Mouse (Mus musculus): ENCODE data around the gene Nolc1. TPM values are rescaled to one million over a fixed set of nuclear protein-coding genes. Genes with fewer than 3 reads are reported as not detected.

The Nolc1 gene
- 116 and 130 TPM in 2 replicates for total RNA-seq (2014; fragmentation: Nextera tagmentation)
- total RNA-seq (2017): 121 and 153 TPM in 2 replicates
- polyA plus RNA-seq (2012): 145 and 147 TPM in 2 replicates

- Histone ChIP-seq H3K4me3 (ENCODE audit: low read depth, low read length) (peak within 1 kb of the TSS; percentile 91), H3K36me3 (replicated peaks) (peaks cover 77% of the 10 kb centered on the region), H3K27me3 (ENCODE audit: insufficient read depth, low read length) (no peaks in the 10 kb centered on the region), H3K4me1 (ENCODE audit: insufficient read depth, low read depth, low read length) (peaks cover 48% of the 10 kb centered on the region), H3K9me3 (replicated peaks) (no peaks in the 10 kb centered on the region)
- peak; percentile 72; the same call in 1 of the 2 replicates for TF ChIP-seq POLR2AphosphoS5 (IDR thresholded peaks at IDR 0.05; ENCODE audit: insufficient replicate concordance, low read depth, low read length)
- no peak for TF ChIP-seq TAL1 (conservative IDR thresholded peaks at IDR 0.05; ENCODE audit: low read depth, low read length)
- DNase-seq (ENCODE audit: low spot score): peak; percentile 92
- peak; percentile 91 for ATAC-seq (ENCODE audit: extremely low read depth, insufficient number of reproducible peaks, low FRiP score, poor library complexity, severe bottlenecking)
Measured at GRCm38 (mm10) chr19:46075616-46076607, at the start of gene Nolc1. Gene Nolc1, plus strand, starts transcription at chr19:46075863.

GRCm38 (mm10) chr19:46026567-46026966 is 49.1 kb upstream of the Nolc1 start:
- peaks cover 19% of the 10 kb centered on the region for H3K4me1 ChIP-seq (ENCODE audit: insufficient read depth, low read depth, low read length)
- no peak overlapping the region for H3K4me3 ChIP-seq (ENCODE audit: low read depth, low read length)
- DNase-seq (ENCODE audit: low spot score) (no peak), ATAC-seq (ENCODE audit: extremely low read depth, insufficient number of reproducible peaks, low FRiP score, poor library complexity, severe bottlenecking) (no peak)
- no peak for TF ChIP-seq CTCF (IDR thresholded peaks at IDR 0.05; ENCODE audit: low read depth, low read length)
- no peak for TF ChIP-seq GATA2 (IDR thresholded peaks at IDR 0.05; ENCODE audit: borderline replicate concordance, low read depth, low read length)
- TF ChIP-seq TAL1 (conservative IDR thresholded peaks at IDR 0.05; ENCODE audit: low read depth, low read length): no peak
- no peak for TF ChIP-seq POLR2AphosphoS5 (IDR thresholded peaks at IDR 0.05; ENCODE audit: insufficient replicate concordance, low read depth, low read length)
- no peak for TF ChIP-seq GATA1 (IDR thresholded peaks at IDR 0.05; ENCODE audit: borderline replicate concordance, low read length)
- peaks cover 6% of the 10 kb centered on the region for H3K9me3 ChIP-seq (replicated peaks)
- peaks cover 11% of the 10 kb centered on the region for H3K27me3 ChIP-seq (ENCODE audit: insufficient read depth, low read length)
- peaks cover 21% of the 10 kb centered on the region for H3K36me3 ChIP-seq (replicated peaks)

DNA sequence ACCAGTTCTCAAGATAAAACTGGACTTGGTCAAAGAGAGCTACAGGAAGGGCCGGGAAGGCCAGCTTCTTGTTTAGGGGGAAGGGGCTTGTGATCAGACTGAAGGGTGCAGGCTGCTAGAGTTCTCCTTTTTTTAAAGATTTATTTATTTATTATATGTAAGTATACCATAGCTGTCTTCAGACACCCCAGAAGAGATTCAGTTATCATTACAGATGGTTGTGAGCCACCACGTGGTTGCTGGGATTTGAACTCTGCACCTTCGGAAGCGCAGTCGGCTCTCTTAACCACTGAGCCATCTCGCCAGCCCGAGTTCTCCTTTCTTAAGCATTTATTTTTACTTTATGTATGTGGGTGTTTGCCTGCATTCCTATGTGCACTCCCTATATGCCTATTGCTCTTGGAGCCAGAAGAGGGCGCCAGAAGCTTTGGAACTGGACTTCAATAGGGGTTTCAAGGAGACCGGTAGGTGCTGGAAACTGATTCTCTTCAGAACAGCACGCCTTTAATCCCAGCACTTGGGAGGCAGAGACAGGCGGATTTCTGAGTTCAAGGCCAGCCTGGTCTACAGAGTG is 46.8 kb upstream of the Nolc1 start:
- H3K4me1 ChIP-seq (ENCODE audit: insufficient read depth, low read depth, low read length): peaks cover 38% of the 10 kb centered on the region
- H3K36me3 ChIP-seq (replicated peaks): peaks cover 44% of the 10 kb centered on the region
- peaks cover 6% of the 10 kb centered on the region for H3K9me3 ChIP-seq (replicated peaks)
- ATAC-seq (ENCODE audit: extremely low read depth, insufficient number of reproducible peaks, low FRiP score, poor library complexity, severe bottlenecking): no peak
- H3K27me3 ChIP-seq (ENCODE audit: insufficient read depth, low read length): peaks cover 11% of the 10 kb centered on the region
- DNase-seq (ENCODE audit: low spot score): no peak
- no peak overlapping the region for H3K4me3 ChIP-seq (ENCODE audit: low read depth, low read length)
- TF ChIP-seq CTCF (IDR thresholded peaks at IDR 0.05; ENCODE audit: low read depth, low read length): no peak
- no peak for TF ChIP-seq POLR2AphosphoS5 (IDR thresholded peaks at IDR 0.05; ENCODE audit: insufficient replicate concordance, low read depth, low read length)
- TF ChIP-seq TAL1 (conservative IDR thresholded peaks at IDR 0.05; ENCODE audit: low read depth, low read length): no peak
- TF ChIP-seq GATA2 (IDR thresholded peaks at IDR 0.05; ENCODE audit: borderline replicate concordance, low read depth, low read length): no peak
- TF ChIP-seq GATA1 (IDR thresholded peaks at IDR 0.05; ENCODE audit: borderline replicate concordance, low read length): no peak

DNA sequence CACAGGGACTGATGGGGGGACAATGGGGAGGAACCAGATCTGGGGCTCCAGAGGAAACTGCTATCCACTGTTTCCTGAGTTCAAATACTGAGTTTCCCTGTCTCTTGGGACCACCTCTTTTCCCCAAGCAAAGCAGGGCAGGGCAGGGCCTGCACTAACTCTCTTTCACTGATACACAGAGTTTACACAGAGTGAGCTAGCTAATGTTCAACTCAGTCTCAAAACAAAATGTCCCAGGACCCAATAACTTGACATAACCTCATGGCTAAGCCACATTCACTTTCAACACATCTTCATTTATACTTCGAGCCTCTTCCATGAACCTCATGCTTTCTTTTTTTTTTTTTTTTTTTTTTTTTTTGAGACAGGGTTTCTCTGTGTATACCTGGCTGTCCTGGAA is 46.0 kb upstream of the Nolc1 start:
- H3K4me1 ChIP-seq (ENCODE audit: insufficient read depth, low read depth, low read length): peaks cover 46% of the 10 kb centered on the region
- H3K9me3 ChIP-seq (replicated peaks): peaks cover 6% of the 10 kb centered on the region
- peaks cover 11% of the 10 kb centered on the region for H3K27me3 ChIP-seq (ENCODE audit: insufficient read depth, low read length)
- H3K36me3 ChIP-seq (replicated peaks): peaks cover 52% of the 10 kb centered on the region
- H3K4me3 ChIP-seq (ENCODE audit: low read depth, low read length): no peak overlapping the region
- TF ChIP-seq GATA1 (IDR thresholded peaks at IDR 0.05; ENCODE audit: borderline replicate concordance, low read length) (no peak), CTCF (IDR thresholded peaks at IDR 0.05; ENCODE audit: low read depth, low read length) (no peak), TAL1 (conservative IDR thresholded peaks at IDR 0.05; ENCODE audit: low read depth, low read length) (no peak), POLR2AphosphoS5 (IDR thresholded peaks at IDR 0.05; ENCODE audit: insufficient replicate concordance, low read depth, low read length) (no peak), GATA2 (IDR thresholded peaks at IDR 0.05; ENCODE audit: borderline replicate concordance, low read depth, low read length) (no peak)
- ATAC-seq (ENCODE audit: extremely low read depth, insufficient number of reproducible peaks, low FRiP score, poor library complexity, severe bottlenecking) (no peak), DNase-seq (ENCODE audit: low spot score) (no peak)

DNA sequence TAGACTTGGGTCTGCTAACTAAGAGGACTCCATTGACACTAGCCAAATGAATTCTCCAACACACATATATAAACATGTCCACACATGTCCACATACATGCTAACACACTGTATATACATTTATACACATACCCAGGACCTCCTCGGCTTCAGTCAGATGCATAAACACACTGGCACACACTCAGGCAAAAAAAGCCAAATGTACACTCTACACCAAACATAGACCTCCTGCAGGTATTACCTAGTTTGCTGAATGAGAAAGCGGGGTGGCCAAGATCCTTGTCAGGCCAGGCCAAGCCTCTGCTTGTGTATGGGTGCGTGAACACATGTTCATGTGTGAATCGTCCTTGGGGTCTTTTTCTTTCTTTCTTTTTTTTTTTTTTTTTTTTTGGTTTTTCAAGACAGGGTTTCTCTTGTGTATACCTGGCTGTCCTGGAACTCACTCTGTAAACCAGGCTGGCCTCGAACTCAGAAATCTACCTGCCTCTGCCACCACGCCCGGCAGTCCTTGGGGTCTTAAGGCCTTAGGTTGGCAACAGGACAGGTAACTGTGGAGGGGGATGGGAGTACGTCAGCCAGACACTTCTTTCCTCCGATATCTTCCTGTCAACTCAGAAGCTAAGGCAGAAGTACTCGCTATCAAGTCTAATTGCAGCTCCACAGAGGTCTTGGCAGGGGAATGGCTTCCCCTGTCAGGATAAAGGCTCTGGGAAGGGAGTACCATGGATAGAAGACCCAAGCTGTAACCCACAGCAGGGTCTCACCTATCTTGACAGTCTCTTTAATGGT is 45.3 kb upstream of the Nolc1 start:
- H3K36me3 ChIP-seq (replicated peaks): peaks cover 59% of the 10 kb centered on the region
- peaks cover 53% of the 10 kb centered on the region for H3K4me1 ChIP-seq (ENCODE audit: insufficient read depth, low read depth, low read length)
- peaks cover 11% of the 10 kb centered on the region for H3K27me3 ChIP-seq (ENCODE audit: insufficient read depth, low read length)
- peaks cover 6% of the 10 kb centered on the region for H3K9me3 ChIP-seq (replicated peaks)
- TF ChIP-seq POLR2AphosphoS5 (IDR thresholded peaks at IDR 0.05; ENCODE audit: insufficient replicate concordance, low read depth, low read length): no peak
- no peak for TF ChIP-seq GATA2 (IDR thresholded peaks at IDR 0.05; ENCODE audit: borderline replicate concordance, low read depth, low read length)
- H3K4me3 ChIP-seq (ENCODE audit: low read depth, low read length): no peak overlapping the region
- ATAC-seq (ENCODE audit: extremely low read depth, insufficient number of reproducible peaks, low FRiP score, poor library complexity, severe bottlenecking) (no peak), DNase-seq (ENCODE audit: low spot score) (no peak)
